Mouse (Mus musculus): ENCODE results near the gene Mosmo. TPM values are rescaled to one million over a fixed set of nuclear protein-coding genes. Genes with fewer than 3 reads are reported as not detected.

Gene Mosmo
- polyA plus RNA-seq, 1 experiment from 2014 or later = 18.1 TPM

- Histone ChIP-seq H3K9ac (ENCODE audit: low read length) (no peak overlapping the region), H3K4me2 (ENCODE audit: low read depth, severe bottlenecking) (no peak overlapping the region), H3K36me3 (ENCODE audit: control insufficient read depth, insufficient read depth, low read length) (0 out of 2 replicates have a peak, but pooled peaks cover 2% of the 10 kb centered on the region), H3K4me3 (ENCODE audit: low read depth, low read length) (no peak overlapping the region), H3K9me3 (ENCODE audit: control insufficient read depth, low read length) (no peaks in the 10 kb centered on the region), H3K27ac (replicated peaks; ENCODE audit: low read depth, low read length) (no peak overlapping the region), H3K4me1 (ENCODE audit: control insufficient read depth, insufficient read depth, low read length) (0 out of 2 replicates have a peak, but pooled peaks cover 3% of the 10 kb centered on the region), H3K27me3 (ENCODE audit: control insufficient read depth, insufficient read depth, low read length) (no peaks in the 10 kb centered on the region)
- ATAC-seq (ENCODE audit: insufficient number of reproducible peaks, low FRiP score, low TSS enrichment, low read depth) = no peak
- 71% methylated on average over 4 of the region's 4 CpGs for WGBS
- no peak for DNase-seq (ENCODE audit: low spot score)
These were observed 13.2 kb downstream of the Mosmo start for GRCm38 (mm10) chr7:120690634-120691033.

- WGBS = 95% methylated on average over 5 of the region's 5 CpGs
- ATAC-seq (ENCODE audit: insufficient number of reproducible peaks, low FRiP score, low TSS enrichment, low read depth) (no peak), DNase-seq (ENCODE audit: low spot score) (no peak)
- Histone ChIP-seq H3K9me3 (ENCODE audit: control insufficient read depth, low read length) (no peaks in the 10 kb centered on the region), H3K4me3 (ENCODE audit: low read depth, low read length) (no peak overlapping the region), H3K9ac (ENCODE audit: low read length) (no peak overlapping the region), H3K27me3 (ENCODE audit: control insufficient read depth, insufficient read depth, low read length) (no peaks in the 10 kb centered on the region), H3K36me3 (ENCODE audit: control insufficient read depth, insufficient read depth, low read length) (0 out of 2 replicates have a peak, but pooled peaks cover 2% of the 10 kb centered on the region), H3K4me1 (ENCODE audit: control insufficient read depth, insufficient read depth, low read length) (0 out of 2 replicates have a peak, but pooled peaks cover 3% of the 10 kb centered on the region), H3K27ac (replicated peaks; ENCODE audit: low read depth, low read length) (no peak overlapping the region), H3K4me2 (ENCODE audit: low read depth, severe bottlenecking) (no peak overlapping the region)
These were observed 16.5 kb downstream of the Mosmo start for GRCm38 (mm10) chr7:120693831-120694375.

GRCm38 (mm10) chr7:120695196-120695595 lies 17.8 kb downstream of the Mosmo start:
- no peak overlapping the region for H3K4me3 ChIP-seq (ENCODE audit: low read depth, low read length)
- 0 out of 2 replicates have a peak, but pooled peaks cover 3% of the 10 kb centered on the region for H3K4me1 ChIP-seq (ENCODE audit: control insufficient read depth, insufficient read depth, low read length)
- 28% methylated on average over 6 of the region's 6 CpGs for WGBS
- H3K9ac ChIP-seq (ENCODE audit: low read length) = no peak overlapping the region
- H3K27ac ChIP-seq (replicated peaks; ENCODE audit: low read depth, low read length) = no peak overlapping the region
- H3K9me3 ChIP-seq (ENCODE audit: control insufficient read depth, low read length) = no peaks in the 10 kb centered on the region
- DNase-seq (ENCODE audit: low spot score) (no peak), ATAC-seq (ENCODE audit: insufficient number of reproducible peaks, low FRiP score, low TSS enrichment, low read depth) (no peak)
- no peak overlapping the region for H3K4me2 ChIP-seq (ENCODE audit: low read depth, severe bottlenecking)
- H3K27me3 ChIP-seq (ENCODE audit: control insufficient read depth, insufficient read depth, low read length) = no peaks in the 10 kb centered on the region
- H3K36me3 ChIP-seq (ENCODE audit: control insufficient read depth, insufficient read depth, low read length) = 0 out of 2 replicates have a peak, but pooled peaks cover 2% of the 10 kb centered on the region

GRCm38 (mm10) chr7:120695641-120696040 lies 18.2 kb downstream of the Mosmo start:
- H3K36me3 ChIP-seq (ENCODE audit: control insufficient read depth, insufficient read depth, low read length) = 0 out of 2 replicates have a peak, but pooled peaks cover 2% of the 10 kb centered on the region
- DNase-seq (ENCODE audit: low spot score) = no peak
- H3K27me3 ChIP-seq (ENCODE audit: control insufficient read depth, insufficient read depth, low read length) = no peaks in the 10 kb centered on the region
- H3K4me2 ChIP-seq (ENCODE audit: low read depth, severe bottlenecking) = no peak overlapping the region
- 0 out of 2 replicates have a peak, but pooled peaks cover 3% of the 10 kb centered on the region for H3K4me1 ChIP-seq (ENCODE audit: control insufficient read depth, insufficient read depth, low read length)
- no peak overlapping the region for H3K9ac ChIP-seq (ENCODE audit: low read length)
- 56% methylated on average over 1 of the region's 1 CpGs for WGBS
- no peaks in the 10 kb centered on the region for H3K9me3 ChIP-seq (ENCODE audit: control insufficient read depth, low read length)
- H3K27ac ChIP-seq (replicated peaks; ENCODE audit: low read depth, low read length) = no peak overlapping the region
- H3K4me3 ChIP-seq (ENCODE audit: low read depth, low read length) = no peak overlapping the region
- no peak for ATAC-seq (ENCODE audit: insufficient number of reproducible peaks, low FRiP score, low TSS enrichment, low read depth)

- 89% methylated on average over 2 of the region's 2 CpGs for WGBS
- Histone ChIP-seq H3K27ac (replicated peaks; ENCODE audit: low read depth, low read length) (no peak overlapping the region), H3K4me3 (ENCODE audit: low read depth, low read length) (no peak overlapping the region), H3K4me2 (ENCODE audit: low read depth, severe bottlenecking) (no peak overlapping the region), H3K4me1 (ENCODE audit: control insufficient read depth, insufficient read depth, low read length) (0 out of 2 replicates have a peak, but pooled peaks cover 3% of the 10 kb centered on the region), H3K27me3 (ENCODE audit: control insufficient read depth, insufficient read depth, low read length) (no peaks in the 10 kb centered on the region), H3K36me3 (ENCODE audit: control insufficient read depth, insufficient read depth, low read length) (0 out of 2 replicates have a peak, but pooled peaks cover 2% of the 10 kb centered on the region), H3K9me3 (ENCODE audit: control insufficient read depth, low read length) (no peaks in the 10 kb centered on the region), H3K9ac (ENCODE audit: low read length) (no peak overlapping the region)
- DNase-seq (ENCODE audit: low spot score) (no peak), ATAC-seq (ENCODE audit: insufficient number of reproducible peaks, low FRiP score, low TSS enrichment, low read depth) (no peak)
These were observed 18.9 kb downstream of the Mosmo start for GRCm38 (mm10) chr7:120696331-120696730.

GRCm38 (mm10) chr7:120699586-120699985 lies 22.2 kb downstream of the Mosmo start:
- no peak overlapping the region for H3K4me2 ChIP-seq (ENCODE audit: low read depth, severe bottlenecking)
- H3K9me3 ChIP-seq (ENCODE audit: control insufficient read depth, low read length) = no peaks in the 10 kb centered on the region
- H3K4me1 ChIP-seq (ENCODE audit: control insufficient read depth, insufficient read depth, low read length) = 0 out of 2 replicates have a peak, but pooled peaks cover 3% of the 10 kb centered on the region
- no peaks in the 10 kb centered on the region for H3K36me3 ChIP-seq (ENCODE audit: control insufficient read depth, insufficient read depth, low read length)
- H3K4me3 ChIP-seq (ENCODE audit: low read depth, low read length) = no peak overlapping the region
- no peak overlapping the region for H3K27ac ChIP-seq (replicated peaks; ENCODE audit: low read depth, low read length)
- 92% methylated on average over 6 of the region's 6 CpGs for WGBS
- ATAC-seq (ENCODE audit: insufficient number of reproducible peaks, low FRiP score, low TSS enrichment, low read depth) (no peak), DNase-seq (ENCODE audit: low spot score) (no peak)
- no peak overlapping the region for H3K9ac ChIP-seq (ENCODE audit: low read length)
- H3K27me3 ChIP-seq (ENCODE audit: control insufficient read depth, insufficient read depth, low read length) = no peaks in the 10 kb centered on the region

- Histone ChIP-seq H3K4me1 (ENCODE audit: control insufficient read depth, insufficient read depth, low read length) (no peaks in the 10 kb centered on the region), H3K27ac (replicated peaks; ENCODE audit: low read depth, low read length) (no peak overlapping the region), H3K4me2 (ENCODE audit: low read depth, severe bottlenecking) (no peak overlapping the region), H3K9me3 (ENCODE audit: control insufficient read depth, low read length) (no peaks in the 10 kb centered on the region), H3K9ac (ENCODE audit: low read length) (no peak overlapping the region), H3K27me3 (ENCODE audit: control insufficient read depth, insufficient read depth, low read length) (no peaks in the 10 kb centered on the region), H3K36me3 (ENCODE audit: control insufficient read depth, insufficient read depth, low read length) (no peaks in the 10 kb centered on the region), H3K4me3 (ENCODE audit: low read depth, low read length) (no peak overlapping the region)
- ATAC-seq (ENCODE audit: insufficient number of reproducible peaks, low FRiP score, low TSS enrichment, low read depth) = no peak
- DNase-seq (ENCODE audit: low spot score) = no peak
- WGBS = 92% methylated on average over 3 of the region's 3 CpGs
These were observed 26.5 kb downstream of the Mosmo start for GRCm38 (mm10) chr7:120703888-120704287.

GRCm38 (mm10) chr7:120712071-120712470 lies 34.7 kb downstream of the Mosmo start:
- Histone ChIP-seq H3K4me1 (ENCODE audit: control insufficient read depth, insufficient read depth, low read length) (no peaks in the 10 kb centered on the region), H3K9me3 (ENCODE audit: control insufficient read depth, low read length) (no peaks in the 10 kb centered on the region), H3K4me3 (ENCODE audit: low read depth, low read length) (no peak overlapping the region), H3K36me3 (ENCODE audit: control insufficient read depth, insufficient read depth, low read length) (no peaks in the 10 kb centered on the region), H3K4me2 (ENCODE audit: low read depth, severe bottlenecking) (no peak overlapping the region), H3K27ac (replicated peaks; ENCODE audit: low read depth, low read length) (no peak overlapping the region), H3K27me3 (ENCODE audit: control insufficient read depth, insufficient read depth, low read length) (no peaks in the 10 kb centered on the region), H3K9ac (ENCODE audit: low read length) (no peak overlapping the region)
- WGBS = 85% methylated on average over 2 of the region's 2 CpGs
- no peak for DNase-seq (ENCODE audit: low spot score)
- ATAC-seq (ENCODE audit: insufficient number of reproducible peaks, low FRiP score, low TSS enrichment, low read depth) = no peak

GRCm38 (mm10) chr7:120713225-120713624 lies 35.8 kb downstream of the Mosmo start:
- Histone ChIP-seq H3K4me1 (ENCODE audit: control insufficient read depth, insufficient read depth, low read length) (no peaks in the 10 kb centered on the region), H3K27me3 (ENCODE audit: control insufficient read depth, insufficient read depth, low read length) (no peaks in the 10 kb centered on the region), H3K4me2 (ENCODE audit: low read depth, severe bottlenecking) (no peak overlapping the region), H3K27ac (replicated peaks; ENCODE audit: low read depth, low read length) (no peak overlapping the region), H3K4me3 (ENCODE audit: low read depth, low read length) (no peak overlapping the region), H3K9me3 (ENCODE audit: control insufficient read depth, low read length) (no peaks in the 10 kb centered on the region), H3K9ac (ENCODE audit: low read length) (no peak overlapping the region), H3K36me3 (ENCODE audit: control insufficient read depth, insufficient read depth, low read length) (no peaks in the 10 kb centered on the region)
- no peak for ATAC-seq (ENCODE audit: insufficient number of reproducible peaks, low FRiP score, low TSS enrichment, low read depth)
- DNase-seq (ENCODE audit: low spot score) = no peak
- WGBS = 95% methylated on average over 2 of the region's 2 CpGs
